Mouse (Mus musculus) brain, embryonic 14.5 days (tissue): ENCODE data around the gene Nans.

Source experiments
- CTCF ChIP-seq: fragments of 200-500 bp; IDR thresholded peaks from 2 replicates; pipeline ENCODE4 v1.5.1; 2012; ENCODE audit warnings: inconsistent platforms, mild to moderate bottlenecking, moderate library complexity, borderline replicate concordance; ENCODE audit not compliant: insufficient read depth, insufficient read length; ENCODE audit errors: extremely low read depth
- POLR2A ChIP-seq: fragments of 200-500 bp; IDR thresholded peaks from 2 replicates; pipeline ENCODE4 v1.6.1; 2012; ENCODE audit warnings: mild to moderate bottlenecking, inconsistent platforms, borderline replicate concordance; ENCODE audit not compliant: poor library complexity, insufficient read depth, insufficient read length, severe bottlenecking; ENCODE audit errors: extremely low read depth

GRCm38 (mm10) chr4:46452855-46453719, 36.0 kb upstream of the Nans start:
- TF ChIP-seq CTCF (no peak), POLR2A (no peak)
